Mouse (Mus musculus) embryonic facial prominence, embryonic 12.5 days (tissue): ENCODE measurements around the gene Canx. TPM values are rescaled to one million over a fixed set of nuclear protein-coding genes. Genes with fewer than 3 reads are reported as not detected.

Source experiments
- ATAC-seq: fragments of 200-750 bp; cut with Nextera tagmentation; 2 replicates; pipeline ENCODE4 v1.8.0; 2017; ENCODE audit not compliant: insufficient number of reproducible peaks, insufficient read depth, low FRiP score, low TSS enrichment
- H3K27ac ChIP-seq: fragments of 300-500 bp; sonication (generic); 2 replicates; pipeline ENCODE4 v1.5.1; 2016; ENCODE audit warnings: mild to moderate bottlenecking
- H3K27me3 ChIP-seq: fragments of 300-500 bp; sonication (generic); 2 replicates; pipeline ENCODE4 v1.6.1; 2016; ENCODE audit warnings: mild to moderate bottlenecking, moderate library complexity
- H3K36me3 ChIP-seq: fragments of 300-500 bp; sonication (generic); 2 replicates; pipeline ENCODE4 v1.6.1; 2016; ENCODE audit warnings: mild to moderate bottlenecking
- H3K4me1 ChIP-seq: fragments of 300-500 bp; sonication (generic); 2 replicates; pipeline ENCODE4 v1.6.1; 2016
- H3K4me2 ChIP-seq: fragments of 300-500 bp; sonication (generic); replicated peaks from 2 replicates; pipeline ENCODE4 v1.6.1; 2016; ENCODE audit warnings: mild to moderate bottlenecking, moderate library complexity
- H3K4me3 ChIP-seq: fragments of 300-500 bp; sonication (generic); 2 replicates; pipeline ENCODE4 v1.5.1; 2016; ENCODE audit warnings: mild to moderate bottlenecking
- H3K9ac ChIP-seq: fragments of 300-500 bp; sonication (generic); 2 replicates; pipeline ENCODE4 v1.6.1; 2016; ENCODE audit warnings: mild to moderate bottlenecking, moderate library complexity
- H3K9me3 ChIP-seq: fragments of 300-500 bp; sonication (generic); 2 replicates; pipeline ENCODE4 v1.6.1; 2016; ENCODE audit warnings: mild to moderate bottlenecking, moderate library complexity
- WGBS: fragments of 180-500 bp; shearing (Covaris S2); methylation state at CpG from one replicate; pipeline ENCODE4 v1.1.7; 2016; 5-methylcytosine and 5-hydroxymethylcytosine counted together
- microRNA counts: library from miRNA; unstranded; fragments of <30 nt; microRNA quantifications from one replicate; lab custom pipeline; 2017
- microRNA-seq: library from miRNA; unstranded; fragments of <30 nt; microRNA quantifications from one replicate; pipeline ENCODE4, GENCODE M21; 2017
- polyA plus RNA-seq: library from polyadenylated mRNA; unstranded; fragments of >200 nt; fragmentation: Nextera tagmentation; extraction: Ambion mirVana; gene quantifications from 2 replicates; pipeline ENCODE4 v1.2.1, GENCODE M21; 2016

Canx gene
- polyA plus RNA-seq, 1 experiment from 2014 or later: 307 TPM

DNA sequence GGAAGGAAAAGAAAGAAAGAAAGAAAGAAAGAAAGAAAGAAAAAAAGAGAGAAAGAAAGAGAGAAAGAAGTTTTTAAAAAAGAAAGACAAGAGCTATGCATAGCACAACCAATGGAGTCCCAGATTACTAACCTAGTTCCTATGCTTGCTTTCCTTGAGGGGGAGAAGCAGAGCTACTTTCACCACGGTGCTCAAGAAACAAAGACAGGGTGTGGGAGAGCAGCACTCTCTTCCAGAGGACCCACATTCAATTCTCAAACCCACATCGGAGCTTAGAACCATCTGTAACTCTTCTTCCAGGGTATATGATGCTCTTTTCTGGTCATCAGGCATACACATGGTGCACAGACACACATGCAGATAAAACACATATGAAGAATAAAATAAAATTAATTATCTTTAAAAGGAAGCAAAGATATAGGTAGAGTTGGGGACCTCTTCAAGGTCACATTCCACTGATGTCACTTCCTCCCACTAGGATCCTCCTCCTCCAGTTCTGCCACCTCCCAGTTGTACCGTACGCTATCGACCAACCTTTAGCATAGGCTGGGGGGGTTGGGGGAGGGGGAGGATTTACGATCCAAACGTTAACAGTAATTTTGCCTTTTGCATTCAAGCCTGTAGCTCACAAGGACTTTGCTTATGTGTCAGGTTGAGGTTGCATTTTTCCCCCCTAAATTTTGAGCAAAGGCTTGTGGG is 76.9 kb downstream of the Canx start:
- H3K36me3 ChIP-seq: no peaks in the 10 kb centered on the region
- no peaks in the 10 kb centered on the region for H3K9me3 ChIP-seq
- ATAC-seq: no peak
- no peaks in the 10 kb centered on the region for H3K27me3 ChIP-seq
- H3K4me2 ChIP-seq: no peak overlapping the region
- H3K4me3 ChIP-seq: no peak overlapping the region
- H3K4me1 ChIP-seq: peaks cover 11% of the 10 kb centered on the region
- no peak overlapping the region for H3K9ac ChIP-seq
- 81% methylated on average over 7 of the region's 7 CpGs for WGBS
- no peak overlapping the region for H3K27ac ChIP-seq

DNA sequence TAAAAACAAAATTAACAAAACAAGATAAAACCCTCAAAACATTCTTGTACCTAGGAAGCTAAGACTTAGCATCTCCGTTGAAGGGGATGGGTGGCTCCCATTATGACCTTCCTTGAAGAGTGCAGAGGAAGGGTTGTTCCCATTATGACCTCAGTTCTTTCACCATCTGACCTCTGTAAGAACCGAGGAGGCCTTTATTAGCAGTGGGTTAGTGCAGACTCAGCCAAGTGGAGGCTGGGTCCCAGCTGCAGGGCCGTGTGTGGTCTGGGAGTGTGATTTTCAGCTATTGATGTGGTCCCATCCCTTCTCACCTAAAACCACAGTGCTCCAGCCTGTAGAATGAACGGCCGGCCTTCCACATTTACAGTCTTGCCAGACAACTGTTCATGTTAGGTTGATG is 80.2 kb downstream of the Canx start:
- no peaks in the 10 kb centered on the region for H3K4me1 ChIP-seq
- no peaks in the 10 kb centered on the region for H3K36me3 ChIP-seq
- no peak overlapping the region for H3K9ac ChIP-seq
- H3K4me2 ChIP-seq: no peak overlapping the region
- no peak overlapping the region for H3K4me3 ChIP-seq
- H3K27me3 ChIP-seq: no peaks in the 10 kb centered on the region
- H3K9me3 ChIP-seq: no peaks in the 10 kb centered on the region
- no peak overlapping the region for H3K27ac ChIP-seq
- no peak for ATAC-seq
- WGBS: 72% methylated on average over 5 of the region's 5 CpGs

MicroRNAs within 50 kb of the gene (microRNA counts, 519-probe panel; counts per million panel counts)
- 3,976 counts per million, percentile 77 among the panel's probes with 10 or more counts for microRNA mmu-miR-804 (lab: Ali Mortazavi, UCI)

Small RNA genes within 50 kb of the gene (microRNA-seq; reads per million reads assigned to microRNA genes)
- not detected for gene Mir804

Other genes starting within 250 kb of the Canx start
- 50.7 and 51.2 TPM in 2 replicates for gene Tbc1d9b, start 194.3 kb downstream of the Canx start, polyA plus RNA-seq
- gene Mrnip, start 151.2 kb downstream of the Canx start, polyA plus RNA-seq: 17.8 and 18.6 TPM in 2 replicates
- 187 and 192 TPM in 2 replicates for gene Sqstm1, start 114.8 kb downstream of the Canx start, polyA plus RNA-seq
- gene Mgat4b, start 114.8 kb downstream of the Canx start, polyA plus RNA-seq: 38.1 and 40.7 TPM in 2 replicates
- gene Ltc4s, start 87.1 kb downstream of the Canx start, polyA plus RNA-seq: 0.62 and 0.74 TPM in 2 replicates
- 9.2 and 9.7 TPM in 2 replicates for gene Maml1, start 33.4 kb downstream of the Canx start, polyA plus RNA-seq
- 0.46 and 0.73 TPM in 2 replicates for gene Cby3, start 28.8 kb upstream of the Canx start, polyA plus RNA-seq
- 590 and 605 TPM in 2 replicates for gene Hnrnph1, start 51.3 kb upstream of the Canx start, polyA plus RNA-seq
- 24.9 and 27.1 TPM in 2 replicates for gene Rufy1, start 105.5 kb upstream of the Canx start, polyA plus RNA-seq